In the genomic region with DNA sequence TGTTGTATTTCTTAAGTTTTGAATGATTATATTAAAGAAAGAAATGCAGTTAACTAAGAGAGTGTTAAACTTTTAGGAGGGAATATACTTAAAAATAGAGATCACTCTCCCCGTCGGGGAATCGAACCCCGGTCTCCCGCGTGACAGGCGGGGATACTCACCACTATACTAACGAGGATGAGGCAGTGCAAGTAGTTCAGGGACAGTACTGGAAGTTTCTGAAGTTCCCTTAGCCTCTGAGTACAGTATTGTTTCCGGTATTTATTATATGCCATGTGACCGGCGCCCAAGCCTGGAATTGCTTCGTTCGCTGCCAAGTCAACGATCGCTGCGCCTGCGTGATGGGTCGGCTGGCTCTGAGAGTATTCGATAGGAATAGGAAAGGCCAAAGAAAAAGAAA, we compare ENCODE assay signal across 8 mouse cellular contexts. TPM values are rescaled to one million over a fixed set of nuclear protein-coding genes. Genes with fewer than 3 reads are reported as not detected.
A peak's percentile ranks its signal among the peaks of the same experiment; 100 is the strongest.
DNase-seq lines count a peak whose midpoint lies in the region; ATAC-seq and TF ChIP-seq lines count a peak whose summit lies in the region.

No protein-coding gene starts in this region.

- ATAC-seq in embryonic facial prominence, embryonic 14.5 days (ENCODE audit: low read depth), result peak; percentile 76
- ATAC-seq in limb, embryonic 12.5 days (ENCODE audit: insufficient number of reproducible peaks, insufficient read depth, low FRiP score, low TSS enrichment, low read depth), result peak; percentile 47
- ATAC-seq in midbrain, embryonic 14.5 days (ENCODE audit: low FRiP score, low TSS enrichment), result peak; percentile 59

- TF ChIP-seq POLR2A in bone marrow, adult 2 months (IDR thresholded peaks at IDR 0.05; ENCODE audit: borderline replicate concordance, control insufficient read depth, low read depth, low read length), result no peak

- peak overlapping the region; percentile 65 for H3K9ac ChIP-seq in embryonic facial prominence, embryonic 14.5 days (ENCODE audit: low read depth, low read length)
- no peak overlapping the region for H3K9ac ChIP-seq in limb, embryonic 12.5 days (replicated peaks)
- peak overlapping the region; percentile 34; the same call in 1 of the 2 replicates for H3K9ac ChIP-seq in midbrain, embryonic 14.5 days (replicated peaks; ENCODE audit: low read length)

- H3K27me3 ChIP-seq in embryonic facial prominence, embryonic 14.5 days (replicated peaks; ENCODE audit: control insufficient read depth, insufficient read depth, low read length), result no peaks in the 10 kb centered on the region
- no peaks in the 10 kb centered on the region for H3K27me3 ChIP-seq in limb, embryonic 12.5 days
- peaks cover 14% of the 10 kb centered on the region; the same call in 1 of the 2 replicates for H3K27me3 ChIP-seq in midbrain, embryonic 14.5 days (ENCODE audit: control insufficient read depth, insufficient read depth, low read length)

- no peaks in the 10 kb centered on the region for H3K9me3 ChIP-seq in embryonic facial prominence, embryonic 14.5 days (ENCODE audit: control insufficient read depth, low read length)
- H3K9me3 ChIP-seq in limb, embryonic 12.5 days, result no peaks in the 10 kb centered on the region
- no peaks in the 10 kb centered on the region for H3K9me3 ChIP-seq in midbrain, embryonic 14.5 days (ENCODE audit: control insufficient read depth, low read length)

- DNase-seq in 416B (ENCODE audit: low read depth), result peak; percentile 86
- DNase-seq in embryonic facial prominence, embryonic 14.5 days (ENCODE audit: low spot score), result peak; percentile 96
- DNase-seq in heart, adult 8-10 months (ENCODE audit: low spot score), result peak; percentile 97
- peak; percentile 87 to 94 for DNase-seq in kidney, adult 8-10 months
- peak; percentile 94 for DNase-seq in midbrain, embryonic 14.5 days
- peak; percentile 72 for DNase-seq in spleen, adult 12 weeks (ENCODE audit: low spot score)

- no peaks in the 10 kb centered on the region; the same call in 1 of the 2 replicates for H3K4me1 ChIP-seq in bone marrow, adult 2 months (ENCODE audit: control insufficient read depth, insufficient read depth, low read length)
- peaks cover 4% of the 10 kb centered on the region; the same call in 1 of the 2 replicates for H3K4me1 ChIP-seq in embryonic facial prominence, embryonic 14.5 days (ENCODE audit: control insufficient read depth, insufficient read depth, low read length)
- H3K4me1 ChIP-seq in limb, embryonic 12.5 days (replicated peaks), result peaks cover 7% of the 10 kb centered on the region; the same call in 1 of the 2 replicates
- no peaks in the 10 kb centered on the region for H3K4me1 ChIP-seq in midbrain, embryonic 14.5 days (ENCODE audit: control insufficient read depth, insufficient read depth, low read length)

- H3K4me2 ChIP-seq in embryonic facial prominence, embryonic 14.5 days (ENCODE audit: low read depth, low read length), result peak overlapping the region; percentile 64
- H3K4me2 ChIP-seq in limb, embryonic 12.5 days, result peak overlapping the region; percentile 64
- H3K4me2 ChIP-seq in midbrain, embryonic 14.5 days (ENCODE audit: low read length), result peak overlapping the region; percentile 57

- WGBS in bone marrow, adult 2 months, result under 1% methylated on average over 19 of the region's 19 CpGs
- under 1% methylated on average over 19 of the region's 19 CpGs for WGBS in embryonic facial prominence, embryonic 14.5 days
- 0% methylated on average over 19 of the region's 19 CpGs for WGBS in limb, embryonic 12.5 days
- under 1% methylated on average over 19 of the region's 19 CpGs for WGBS in midbrain, embryonic 14.5 days

- no peaks in the 10 kb centered on the region for H3K36me3 ChIP-seq in embryonic facial prominence, embryonic 14.5 days (ENCODE audit: control insufficient read depth, insufficient read depth, low read length)
- H3K36me3 ChIP-seq in limb, embryonic 12.5 days, result no peaks in the 10 kb centered on the region
- H3K36me3 ChIP-seq in midbrain, embryonic 14.5 days (ENCODE audit: control insufficient read depth, insufficient read depth, low read length), result no peaks in the 10 kb centered on the region

- TF ChIP-seq CTCF in bone marrow, adult 2 months (IDR thresholded peaks at IDR 0.05; ENCODE audit: control insufficient read depth, insufficient read depth, low read length), result no peak

- H3K27ac ChIP-seq in bone marrow, adult 2 months (ENCODE audit: control insufficient read depth, insufficient read depth, low read depth, low read length, poor library complexity), result no peak overlapping the region
- H3K27ac ChIP-seq in embryonic facial prominence, embryonic 14.5 days (replicated peaks; ENCODE audit: low read depth, low read length), result peak overlapping the region; percentile 63; the same call in 1 of the 2 replicates
- no peak overlapping the region for H3K27ac ChIP-seq in limb, embryonic 12.5 days
- H3K27ac ChIP-seq in midbrain, embryonic 14.5 days (replicated peaks; ENCODE audit: low read depth, low read length), result no peak overlapping the region

- H3K4me3 ChIP-seq in bone marrow, adult 2 months (replicated peaks; ENCODE audit: control insufficient read depth, low read depth, low read length), result peak overlapping the region; percentile 60
- H3K4me3 ChIP-seq in embryonic facial prominence, embryonic 14.5 days (ENCODE audit: low read depth, low read length), result peak overlapping the region; percentile 58
- peak overlapping the region; percentile 45 for H3K4me3 ChIP-seq in limb, embryonic 12.5 days (replicated peaks)
- peak overlapping the region; percentile 43 for H3K4me3 ChIP-seq in midbrain, embryonic 14.5 days (replicated peaks; ENCODE audit: low read depth, low read length)

RNA-seq across cellular contexts. Expression of a gene that starts 4.7 kb away (rescaled TPM):
- 1.4 and 2.5 TPM in 2 replicates for polyA plus RNA-seq in bone marrow, adult 2 months (2011; ENCODE audit: insufficient read depth, insufficient read length, low replicate concordance, missing spikeins)
- polyA plus RNA-seq in embryonic facial prominence, embryonic 14.5 days (2014; fragmentation: Nextera tagmentation; extraction: Ambion mirVana), result 7.6 and 8.9 TPM in 2 replicates
- total RNA-seq in heart, adult 8-10 months (2022), result 1 to 10 TPM in 1 of 4 experiments, under 1 TPM in 3; 0.46 to 1.0 (median 0.83) TPM
- polyA plus RNA-seq in limb, embryonic 12.5 days (2016; fragmentation: Nextera tagmentation; extraction: Ambion mirVana), result 23.2 and 25.2 TPM in 2 replicates
- polyA plus RNA-seq in midbrain, embryonic 14.5 days (2014; fragmentation: Nextera tagmentation; extraction: Ambion mirVana), result 16.8 and 18.2 TPM in 2 replicates

RNA-seq across cellular contexts. Expression of a gene that starts 40.8 kb away (rescaled TPM):
- polyA plus RNA-seq in bone marrow, adult 2 months (2011; ENCODE audit: insufficient read depth, insufficient read length, low replicate concordance, missing spikeins), result not detected in 2 replicates
- polyA plus RNA-seq in embryonic facial prominence, embryonic 14.5 days (2014; fragmentation: Nextera tagmentation; extraction: Ambion mirVana), result 0.11 and 0.13 TPM in 2 replicates
- total RNA-seq in heart, adult 8-10 months (2022), result not detected
- polyA plus RNA-seq in limb, embryonic 12.5 days (2016; fragmentation: Nextera tagmentation; extraction: Ambion mirVana), result 0.30 and 0.32 TPM in 2 replicates
- polyA plus RNA-seq in midbrain, embryonic 14.5 days (2014; fragmentation: Nextera tagmentation; extraction: Ambion mirVana), result not detected in 2 replicates
